Mouse (Mus musculus) liver, postnatal 0 days (tissue): ENCODE results near the gene Acad10.
A peak's percentile ranks its signal among the peaks of the same experiment; 100 is the strongest.

Experiments
- CTCF ChIP-seq: sonication (generic); IDR thresholded peaks from 2 replicates; pipeline ENCODE4 v1.5.1; 2016; ENCODE audit warnings: antibody characterized with exemption, low read depth
- EP300 ChIP-seq: IDR thresholded peaks from 2 replicates; pipeline ENCODE4 v1.6.1; 2016; ENCODE audit warnings: antibody characterized with exemption, low read depth, mild to moderate bottlenecking

- peak; percentile 98 for TF ChIP-seq CTCF
- no peak for TF ChIP-seq EP300
Observed at GRCm38 (mm10) chr5:121601547-121602299, 58.6 kb downstream of the Acad10 start.
